Mouse (Mus musculus) heart, embryonic 12.5 days (tissue): ENCODE data around the gene Mrpl4. TPM values are rescaled to one million over a fixed set of nuclear protein-coding genes. Genes with fewer than 3 reads are reported as not detected.
A peak's percentile ranks its signal among the peaks of the same experiment; 100 is the strongest.
"Not testable (repeated sequence)": the region's sequence is repeated elsewhere in the genome, so short reads cannot be mapped to it uniquely, and the experiment has no call there.

ENCODE experiments used
- ATAC-seq: fragments of 200-750 bp; cut with Nextera tagmentation; 2 replicates; pipeline ENCODE4 v1.8.0; 2017; ENCODE audit warnings: moderate TSS enrichment, moderate library complexity; ENCODE audit not compliant: insufficient number of reproducible peaks, low FRiP score
- H3K27ac ChIP-seq: fragments of 300-500 bp; sonication (generic); 2 replicates; pipeline ENCODE4 v1.5.1; 2016; ENCODE audit warnings: mild to moderate bottlenecking, moderate library complexity; ENCODE audit not compliant: poor library complexity, severe bottlenecking
- H3K27me3 ChIP-seq: fragments of 300-500 bp; sonication (generic); replicated peaks from 2 replicates; pipeline ENCODE4 v1.6.1; 2016; ENCODE audit warnings: mild to moderate bottlenecking, moderate library complexity
- H3K36me3 ChIP-seq: fragments of 300-500 bp; sonication (generic); 2 replicates; pipeline ENCODE4 v1.6.1; 2016; ENCODE audit warnings: mild to moderate bottlenecking, moderate library complexity
- H3K4me1 ChIP-seq: fragments of 300-500 bp; sonication (generic); replicated peaks from 2 replicates; pipeline ENCODE4 v1.6.1; 2016; ENCODE audit warnings: mild to moderate bottlenecking
- H3K4me2 ChIP-seq: fragments of 300-500 bp; sonication (generic); 2 replicates; pipeline ENCODE4 v1.6.1; 2016; ENCODE audit warnings: mild to moderate bottlenecking, moderate library complexity
- H3K4me3 ChIP-seq: fragments of 300-500 bp; sonication (generic); 2 replicates; pipeline ENCODE4 v1.5.1; 2016; ENCODE audit warnings: mild to moderate bottlenecking
- H3K9ac ChIP-seq: fragments of 300-500 bp; sonication (generic); 2 replicates; pipeline ENCODE4 v1.6.1; 2016; ENCODE audit warnings: mild to moderate bottlenecking, moderate library complexity
- H3K9me3 ChIP-seq: fragments of 300-500 bp; sonication (generic); replicated peaks from 2 replicates; pipeline ENCODE4 v1.6.1; 2016; ENCODE audit warnings: mild to moderate bottlenecking, moderate library complexity
- WGBS: fragments of 180-500 bp; shearing (Covaris S2); methylation state at CpG from one replicate; pipeline ENCODE4 v1.1.7; 2016; 5-methylcytosine and 5-hydroxymethylcytosine counted together
- polyA plus RNA-seq: library from polyadenylated mRNA; unstranded; fragments of >200 nt; fragmentation: Nextera tagmentation; extraction: Ambion mirVana; gene quantifications from 2 replicates; pipeline ENCODE4 v1.2.1, GENCODE M21; 2016

Gene Mrpl4
- polyA plus RNA-seq, 1 experiment from 2014 or later, result 123 TPM

DNA sequence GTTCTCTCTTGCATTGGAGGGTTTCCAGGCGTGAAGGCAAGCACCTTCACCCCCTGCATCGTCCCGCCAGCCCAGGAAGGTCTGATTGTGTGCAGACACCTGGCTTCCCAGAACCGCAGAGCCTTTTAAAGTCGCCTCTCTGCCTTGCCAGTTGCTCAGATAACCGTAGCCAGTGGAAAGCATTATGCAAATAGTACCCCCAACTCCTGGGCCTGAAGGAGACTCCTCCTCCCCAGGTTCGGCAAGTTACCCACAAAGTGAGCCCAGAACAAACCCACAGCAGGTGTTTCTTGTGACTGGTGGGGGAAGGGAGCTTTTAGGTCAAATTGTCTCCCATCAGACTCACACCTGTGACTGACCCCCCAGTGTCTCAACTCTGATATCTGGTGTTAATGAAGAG is 14.6 kb upstream of the Mrpl4 start:
- 12% methylated on average over 7 of the region's 7 CpGs for WGBS
- no peaks in the 10 kb centered on the region for H3K36me3 ChIP-seq
- H3K9ac ChIP-seq, result no peak overlapping the region
- ATAC-seq, result no peak
- no peak overlapping the region for H3K4me2 ChIP-seq
- H3K27ac ChIP-seq, result no peak overlapping the region
- H3K4me1 ChIP-seq, result peaks cover 12% of the 10 kb centered on the region
- no peak overlapping the region for H3K4me3 ChIP-seq
- no peaks in the 10 kb centered on the region for H3K9me3 ChIP-seq
- peaks cover 18% of the 10 kb centered on the region; the same call in 1 of the 2 replicates for H3K27me3 ChIP-seq

DNA sequence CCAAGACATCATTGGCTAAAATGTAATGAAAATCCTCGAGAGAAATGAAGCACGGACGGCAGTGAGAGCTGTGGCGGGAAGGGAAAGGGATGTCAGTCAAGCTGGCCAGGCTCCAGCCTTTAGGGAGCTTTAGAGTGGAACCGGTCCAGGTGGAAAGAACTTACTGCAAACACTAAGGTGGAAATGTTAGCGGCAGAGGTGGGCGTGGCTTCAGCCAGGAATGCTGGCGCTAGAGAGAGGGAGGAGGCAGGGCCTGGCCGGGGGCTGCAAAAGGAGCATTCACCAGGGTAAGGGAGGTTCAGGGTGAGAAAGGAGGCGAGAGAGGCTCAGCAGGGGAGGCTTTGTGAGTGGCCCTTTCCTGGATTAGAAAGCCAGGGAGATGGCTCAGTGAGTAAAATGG is 11.7 kb upstream of the Mrpl4 start:
- Histone ChIP-seq H3K9me3 (no peaks in the 10 kb centered on the region), H3K27me3 (peaks cover 18% of the 10 kb centered on the region; the same call in 1 of the 2 replicates), H3K4me2 (peak overlapping the region; percentile 52), H3K36me3 (no peaks in the 10 kb centered on the region), H3K27ac (no peak overlapping the region), H3K9ac (peak overlapping the region; percentile 49; the same call in 1 of the 2 replicates), H3K4me3 (peak overlapping the region; percentile 6; the same call in 1 of the 2 replicates), H3K4me1 (peaks cover 5% of the 10 kb centered on the region)
- 7% methylated on average over 10 of the region's 10 CpGs for WGBS
- no peak for ATAC-seq

DNA sequence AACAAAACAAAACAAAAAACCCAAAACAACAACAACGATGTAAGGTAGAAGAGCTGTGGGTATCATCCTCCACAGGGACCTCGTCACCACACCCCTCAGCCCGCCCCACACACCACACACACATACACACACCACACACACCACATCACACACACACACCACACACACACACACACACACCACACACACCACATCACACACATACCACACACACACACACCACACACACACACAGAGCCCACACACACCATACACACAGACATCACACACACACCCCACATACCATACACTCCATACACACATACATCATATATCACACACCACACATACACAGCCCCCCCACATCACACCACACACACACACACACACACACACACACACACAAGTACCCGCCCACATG is 11.0 kb upstream of the Mrpl4 start:
- no peak overlapping the region for H3K9ac ChIP-seq
- H3K27ac ChIP-seq, result no peak overlapping the region
- no peak overlapping the region for H3K4me2 ChIP-seq
- no peak for ATAC-seq
- H3K4me1 ChIP-seq, result peaks cover 5% of the 10 kb centered on the region
- H3K36me3 ChIP-seq, result no peaks in the 10 kb centered on the region
- H3K4me3 ChIP-seq, result no peak overlapping the region
- no peaks in the 10 kb centered on the region for H3K9me3 ChIP-seq
- H3K27me3 ChIP-seq, result peaks cover 18% of the 10 kb centered on the region; the same call in 1 of the 2 replicates
- 89% methylated on average over 4 of the region's 4 CpGs for WGBS

DNA sequence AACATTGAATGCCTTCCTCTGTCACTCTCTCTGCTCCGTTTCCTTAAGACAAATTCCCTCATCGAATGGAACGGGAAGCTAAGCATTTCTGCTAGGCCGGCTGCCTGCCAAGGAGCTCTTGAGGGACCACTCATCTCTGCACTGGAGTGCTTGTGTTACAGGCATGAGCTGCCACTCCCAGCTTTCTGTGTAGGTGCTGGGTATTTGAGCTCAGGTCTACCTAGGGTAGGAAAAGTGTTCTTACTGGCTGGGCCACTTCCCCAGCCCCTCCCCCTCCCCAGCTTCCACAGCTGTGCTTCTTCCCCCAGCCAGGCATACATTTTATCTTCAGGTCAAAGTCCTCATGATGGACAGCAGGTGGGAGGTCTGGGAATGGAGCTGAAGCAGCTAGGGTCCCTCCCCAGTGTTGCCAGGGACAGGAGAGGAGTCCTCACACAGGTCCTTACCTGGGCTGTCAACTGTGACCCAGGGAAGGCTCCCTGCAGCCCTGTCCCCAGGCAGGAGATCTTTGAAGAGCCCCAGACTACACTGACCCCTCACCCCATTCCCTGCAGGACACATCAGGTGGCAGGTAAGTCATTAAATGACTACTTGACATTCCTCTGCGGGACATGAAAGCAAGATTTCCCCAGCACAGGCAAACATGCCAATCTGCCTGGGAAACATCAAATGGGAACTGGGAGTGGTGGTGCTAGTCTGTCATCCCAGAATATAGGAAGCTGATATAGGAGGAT is 9.2 kb upstream of the Mrpl4 start:
- Histone ChIP-seq H3K4me2 (no peak overlapping the region), H3K27me3 (peaks cover 12% of the 10 kb centered on the region; the same call in 1 of the 2 replicates)
- no peak for ATAC-seq

DNA sequence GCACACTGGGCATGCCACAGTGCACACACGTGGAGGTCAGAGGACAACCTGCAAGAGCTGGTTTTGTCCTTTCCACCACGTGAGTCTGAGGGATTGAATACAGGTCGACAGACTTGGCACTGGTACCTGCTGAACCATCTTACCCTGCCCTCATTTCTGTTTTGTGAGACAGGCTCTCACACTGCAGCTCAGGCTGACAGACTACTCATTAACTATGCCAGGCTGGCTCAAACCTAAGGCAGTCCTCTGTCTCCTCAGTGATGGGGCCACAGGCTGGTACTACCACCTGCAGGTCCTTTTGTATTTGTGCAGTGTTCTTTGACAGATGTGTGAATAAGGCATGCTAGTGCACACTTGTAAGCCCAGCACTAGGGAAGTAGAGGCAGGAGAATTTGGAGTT is 7.5 kb upstream of the Mrpl4 start:
- ATAC-seq, result no peak
- H3K4me2 ChIP-seq, result no peak overlapping the region
- no peaks in the 10 kb centered on the region for H3K27me3 ChIP-seq
- no peak overlapping the region for H3K27ac ChIP-seq
- no peak overlapping the region for H3K9ac ChIP-seq
- WGBS, result 67% methylated on average over 3 of the region's 3 CpGs
- H3K4me1 ChIP-seq, result peaks cover 5% of the 10 kb centered on the region
- H3K36me3 ChIP-seq, result no peaks in the 10 kb centered on the region
- H3K4me3 ChIP-seq, result no peak overlapping the region
- H3K9me3 ChIP-seq, result no peaks in the 10 kb centered on the region

More for the DNA sequence above, 9.2 kb upstream of the Mrpl4 start:
- Histone ChIP-seq H3K9me3 (no peaks in the 10 kb centered on the region), H3K4me1 (peaks cover 5% of the 10 kb centered on the region), H3K9ac (no peak overlapping the region), H3K36me3 (no peaks in the 10 kb centered on the region), H3K4me3 (no peak overlapping the region), H3K27ac (no peak overlapping the region)
- 43% methylated on average over 5 of the region's 5 CpGs for WGBS

DNA sequence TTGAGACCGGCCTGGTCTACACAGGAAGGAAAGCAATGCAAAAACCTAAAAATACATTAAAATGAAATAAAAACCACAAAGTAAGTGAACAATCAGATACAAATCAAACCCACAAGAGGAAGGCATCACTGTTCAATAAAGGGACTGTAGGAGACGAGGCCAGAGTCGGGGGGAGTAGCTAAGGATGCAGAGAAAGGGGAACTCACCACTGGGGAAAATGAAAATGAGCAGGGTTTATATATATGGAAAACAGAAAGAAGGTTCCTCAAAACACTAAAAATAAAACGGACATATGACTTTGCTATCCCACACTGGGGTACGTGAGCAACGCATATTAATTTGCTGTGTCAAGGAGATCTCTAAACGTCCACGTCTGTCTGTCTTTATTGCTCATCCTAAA is 5.5 kb upstream of the Mrpl4 start:
- Histone ChIP-seq H3K27ac (no peak overlapping the region), H3K4me1 (no peaks in the 10 kb centered on the region), H3K9ac (no peak overlapping the region), H3K4me3 (no peak overlapping the region), H3K27me3 (no peaks in the 10 kb centered on the region), H3K4me2 (no peak overlapping the region), H3K9me3 (no peaks in the 10 kb centered on the region), H3K36me3 (no peaks in the 10 kb centered on the region)
- WGBS, result 86% methylated on average over 8 of the region's 8 CpGs
- no peak for ATAC-seq

GRCm38 (mm10) chr9:20998337-20998736 is 4.2 kb upstream of the Mrpl4 start:
- not testable (repeated sequence) for H3K9me3 ChIP-seq

GRCm38 (mm10) chr9:21000811-21001210 is 1.7 kb upstream of the Mrpl4 start:
- H3K4me3 ChIP-seq, result no peak overlapping the region
- H3K4me1 ChIP-seq, result peaks cover 8% of the 10 kb centered on the region; the same call in 1 of the 2 replicates
- H3K27me3 ChIP-seq, result no peaks in the 10 kb centered on the region
- H3K4me2 ChIP-seq, result no peak overlapping the region
- no peak for ATAC-seq
- H3K9ac ChIP-seq, result no peak overlapping the region
- H3K27ac ChIP-seq, result no peak overlapping the region
- H3K9me3 ChIP-seq, result no peaks in the 10 kb centered on the region
- H3K36me3 ChIP-seq, result peaks cover 13% of the 10 kb centered on the region

More at GRCm38 (mm10) chr9:20998337-20998736, 4.2 kb upstream of the Mrpl4 start:
- not testable (repeated sequence) for H3K27me3 ChIP-seq, ATAC-seq, H3K36me3 ChIP-seq, H3K27ac ChIP-seq, H3K4me3 ChIP-seq, H3K4me2 ChIP-seq, H3K9ac ChIP-seq, H3K4me1 ChIP-seq
- WGBS, result 58% methylated on average over 1 of the region's 1 CpGs

GRCm38 (mm10) chr9:21001651-21002200 is 812 bp upstream of the Mrpl4 start:
- no peaks in the 10 kb centered on the region for H3K9me3 ChIP-seq
- H3K9ac ChIP-seq, result no peak overlapping the region
- H3K4me1 ChIP-seq, result peaks cover 8% of the 10 kb centered on the region; the same call in 1 of the 2 replicates
- WGBS, result 70% methylated on average over 6 of the region's 6 CpGs
- no peaks in the 10 kb centered on the region for H3K27me3 ChIP-seq
- no peak overlapping the region for H3K27ac ChIP-seq
- no peak; the same call in 1 of the 2 replicates for ATAC-seq
- no peak overlapping the region for H3K4me2 ChIP-seq
- H3K36me3 ChIP-seq, result peaks cover 21% of the 10 kb centered on the region
- H3K4me3 ChIP-seq, result no peak overlapping the region

DNA sequence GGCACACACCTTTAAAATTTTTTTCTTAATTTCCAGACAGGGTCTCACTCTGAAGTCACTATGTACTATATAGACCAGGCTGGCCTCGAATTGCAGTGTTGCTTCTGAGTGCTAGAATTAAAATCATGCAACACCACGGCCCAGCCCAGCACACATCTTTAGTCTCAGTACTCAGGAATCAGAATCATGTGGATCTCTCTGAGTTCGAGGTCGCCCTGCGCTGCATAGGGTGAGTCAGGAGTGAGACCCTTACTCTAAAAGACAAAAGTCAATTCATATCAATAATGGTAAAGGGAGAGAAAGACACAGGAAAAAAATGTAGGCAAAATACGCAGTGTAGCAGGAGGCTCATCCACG is 290 bp upstream of the Mrpl4 start:
- no peaks in the 10 kb centered on the region for H3K9me3 ChIP-seq
- 13% methylated on average over 7 of the region's 7 CpGs for WGBS
- no peaks in the 10 kb centered on the region for H3K27me3 ChIP-seq
- peaks cover 8% of the 10 kb centered on the region; the same call in 1 of the 2 replicates for H3K4me1 ChIP-seq
- peak overlapping the region; percentile 75 for H3K4me3 ChIP-seq
- peak overlapping the region; percentile 74 for H3K27ac ChIP-seq
- H3K9ac ChIP-seq, result peak overlapping the region; percentile 82
- H3K4me2 ChIP-seq, result peak overlapping the region; percentile 77
- ATAC-seq, result peak; percentile 23; the same call in 1 of the 2 replicates
- H3K36me3 ChIP-seq, result peaks cover 26% of the 10 kb centered on the region

GRCm38 (mm10) chr9:21007313-21007952 is 4.9 kb downstream of the Mrpl4 start:
- Histone ChIP-seq H3K27ac (no peak overlapping the region), H3K9ac (no peak overlapping the region), H3K4me1 (peaks cover 6% of the 10 kb centered on the region; the same call in 1 of the 2 replicates), H3K4me3 (no peak overlapping the region), H3K36me3 (peaks cover 49% of the 10 kb centered on the region), H3K27me3 (no peaks in the 10 kb centered on the region), H3K4me2 (no peak overlapping the region), H3K9me3 (no peaks in the 10 kb centered on the region)
- no peak for ATAC-seq
- 91% methylated on average over 10 of the region's 10 CpGs for WGBS
